Mouse (Mus musculus): ENCODE data around the gene Npff. TPM values are rescaled to one million over a fixed set of nuclear protein-coding genes. Genes with fewer than 3 reads are reported as not detected.

Gene Npff
- polyA plus RNA-seq, 1 experiment from 2014 or later, result 0.63 TPM

- H3K4me2 ChIP-seq, result no peak overlapping the region
Measured at GRCm38 (mm10) chr15:102512010-102512409, 12.7 kb downstream of the Npff start.

GRCm38 (mm10) chr15:102511285-102511833, 13.4 kb downstream of the Npff start:
- no peak overlapping the region for H3K9ac ChIP-seq
- no peak overlapping the region for H3K27ac ChIP-seq (replicated peaks)
- no peak for ATAC-seq (ENCODE audit: insufficient read depth)
- H3K9me3 ChIP-seq (replicated peaks), result no peaks in the 10 kb centered on the region
- H3K27me3 ChIP-seq, result peaks cover 41% of the 10 kb centered on the region
- H3K36me3 ChIP-seq (replicated peaks), result no peaks in the 10 kb centered on the region
- peak overlapping the region; percentile 96; the same call in 1 of the 2 replicates for H3K4me2 ChIP-seq
- no peak overlapping the region for H3K4me3 ChIP-seq (replicated peaks)
- 36% methylated on average over 6 of the region's 6 CpGs for WGBS (ENCODE audit: insufficient replicate concordance)
- H3K4me1 ChIP-seq (replicated peaks), result peaks cover 29% of the 10 kb centered on the region

More at GRCm38 (mm10) chr15:102512010-102512409, 12.7 kb downstream of the Npff start:
- H3K9me3 ChIP-seq (replicated peaks), result no peaks in the 10 kb centered on the region
- no peak overlapping the region for H3K9ac ChIP-seq
- 53% methylated on average over 5 of the region's 5 CpGs for WGBS (ENCODE audit: insufficient replicate concordance)
- H3K27me3 ChIP-seq, result peaks cover 45% of the 10 kb centered on the region
- H3K36me3 ChIP-seq (replicated peaks), result no peaks in the 10 kb centered on the region
- ATAC-seq (ENCODE audit: insufficient read depth), result no peak
- no peak overlapping the region for H3K4me3 ChIP-seq (replicated peaks)
- H3K4me1 ChIP-seq (replicated peaks), result peaks cover 30% of the 10 kb centered on the region
- no peak overlapping the region for H3K27ac ChIP-seq (replicated peaks)

- Histone ChIP-seq H3K4me1 (replicated peaks) (peaks cover 28% of the 10 kb centered on the region), H3K9me3 (replicated peaks) (no peaks in the 10 kb centered on the region), H3K9ac (peak overlapping the region; percentile 47), H3K4me2 (peak overlapping the region; percentile 96), H3K27ac (replicated peaks) (no peak overlapping the region), H3K27me3 (peaks cover 35% of the 10 kb centered on the region), H3K4me3 (replicated peaks) (peak overlapping the region; percentile 63), H3K36me3 (replicated peaks) (no peaks in the 10 kb centered on the region)
- 5% methylated on average over 34 of the region's 34 CpGs for WGBS (ENCODE audit: insufficient replicate concordance)
- ATAC-seq (ENCODE audit: insufficient read depth), result peak; percentile 79
Measured at GRCm38 (mm10) chr15:102510590-102511284, 14.0 kb downstream of the Npff start.

- H3K4me1 ChIP-seq (replicated peaks), result peaks cover 34% of the 10 kb centered on the region
- no peaks in the 10 kb centered on the region for H3K9me3 ChIP-seq (replicated peaks)
- H3K27me3 ChIP-seq, result peaks cover 29% of the 10 kb centered on the region
- H3K4me3 ChIP-seq (replicated peaks), result peak overlapping the region; percentile 63
- H3K36me3 ChIP-seq (replicated peaks), result peaks cover 2% of the 10 kb centered on the region; the same call in 1 of the 2 replicates
- H3K4me2 ChIP-seq, result peak overlapping the region; percentile 96
- WGBS (ENCODE audit: insufficient replicate concordance), result 18% methylated on average over 9 of the region's 9 CpGs
- no peak overlapping the region for H3K27ac ChIP-seq (replicated peaks)
- peak overlapping the region; percentile 47 for H3K9ac ChIP-seq
- ATAC-seq (ENCODE audit: insufficient read depth), result peak; percentile 17
Measured at GRCm38 (mm10) chr15:102510110-102510509, 14.6 kb downstream of the Npff start.

DNA sequence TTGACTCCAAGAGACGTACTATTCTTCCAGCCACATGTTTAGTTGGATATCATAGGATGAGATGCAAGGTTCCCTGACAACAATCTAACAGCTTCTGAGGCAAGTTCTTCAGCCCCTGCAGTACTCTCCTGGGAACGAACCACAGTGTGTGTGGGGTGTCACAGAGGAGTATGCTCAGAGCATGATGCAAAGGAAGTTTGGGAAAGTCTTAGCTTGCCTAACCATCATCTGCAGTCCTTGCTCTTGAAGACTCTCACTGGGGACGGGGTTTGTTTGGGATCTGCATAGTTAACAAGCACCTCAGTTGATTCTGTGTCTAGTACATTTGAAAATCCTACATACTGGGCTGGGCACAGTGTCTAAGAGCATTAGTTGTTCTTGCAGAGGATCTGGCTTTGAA, 16.4 kb downstream of the Npff start:
- ATAC-seq (ENCODE audit: insufficient read depth), result no peak
- H3K9ac ChIP-seq, result no peak overlapping the region
- H3K36me3 ChIP-seq (replicated peaks), result peaks cover 19% of the 10 kb centered on the region
- no peaks in the 10 kb centered on the region for H3K9me3 ChIP-seq (replicated peaks)
- H3K4me2 ChIP-seq, result no peak overlapping the region
- no peak overlapping the region for H3K27ac ChIP-seq (replicated peaks)
- H3K4me3 ChIP-seq (replicated peaks), result no peak overlapping the region
- peaks cover 29% of the 10 kb centered on the region for H3K27me3 ChIP-seq
- H3K4me1 ChIP-seq (replicated peaks), result peaks cover 34% of the 10 kb centered on the region
- 58% methylated on average over 3 of the region's 3 CpGs for WGBS (ENCODE audit: insufficient replicate concordance)

GRCm38 (mm10) chr15:102507561-102507960, 17.2 kb downstream of the Npff start:
- no peak overlapping the region for H3K27ac ChIP-seq (replicated peaks)
- H3K4me2 ChIP-seq, result no peak overlapping the region
- no peak overlapping the region for H3K4me3 ChIP-seq (replicated peaks)
- H3K9ac ChIP-seq, result no peak overlapping the region
- H3K9me3 ChIP-seq (replicated peaks), result no peaks in the 10 kb centered on the region
- peaks cover 40% of the 10 kb centered on the region for H3K4me1 ChIP-seq (replicated peaks)
- ATAC-seq (ENCODE audit: insufficient read depth), result no peak
- peaks cover 27% of the 10 kb centered on the region for H3K36me3 ChIP-seq (replicated peaks)
- peaks cover 29% of the 10 kb centered on the region for H3K27me3 ChIP-seq

GRCm38 (mm10) chr15:102506864-102507263, 17.9 kb downstream of the Npff start:
- WGBS (ENCODE audit: insufficient replicate concordance), result 48% methylated on average over 1 of the region's 1 CpGs
- Histone ChIP-seq H3K36me3 (replicated peaks) (peaks cover 34% of the 10 kb centered on the region), H3K9me3 (replicated peaks) (no peaks in the 10 kb centered on the region), H3K27me3 (peaks cover 23% of the 10 kb centered on the region), H3K4me2 (no peak overlapping the region), H3K4me3 (replicated peaks) (no peak overlapping the region), H3K9ac (no peak overlapping the region), H3K4me1 (replicated peaks) (peaks cover 47% of the 10 kb centered on the region), H3K27ac (replicated peaks) (no peak overlapping the region)
- no peak for ATAC-seq (ENCODE audit: insufficient read depth)

- 25% methylated on average over 2 of the region's 2 CpGs for WGBS (ENCODE audit: insufficient replicate concordance)
- Histone ChIP-seq H3K9me3 (replicated peaks) (no peaks in the 10 kb centered on the region), H3K4me2 (no peak overlapping the region), H3K27ac (replicated peaks) (no peak overlapping the region), H3K4me1 (replicated peaks) (peaks cover 50% of the 10 kb centered on the region), H3K9ac (no peak overlapping the region), H3K27me3 (peaks cover 19% of the 10 kb centered on the region), H3K36me3 (replicated peaks) (peaks cover 38% of the 10 kb centered on the region), H3K4me3 (replicated peaks) (no peak overlapping the region)
- no peak for ATAC-seq (ENCODE audit: insufficient read depth)
Measured at GRCm38 (mm10) chr15:102506464-102506830, 18.3 kb downstream of the Npff start.

GRCm38 (mm10) chr15:102505770-102506463, 18.8 kb downstream of the Npff start:
- 68% methylated on average over 9 of the region's 9 CpGs for WGBS (ENCODE audit: insufficient replicate concordance)
- no peak overlapping the region for H3K4me2 ChIP-seq
- H3K4me3 ChIP-seq (replicated peaks), result no peak overlapping the region
- H3K27me3 ChIP-seq, result peaks cover 14% of the 10 kb centered on the region
- H3K27ac ChIP-seq (replicated peaks), result no peak overlapping the region
- no peak for ATAC-seq (ENCODE audit: insufficient read depth)
- H3K9ac ChIP-seq, result no peak overlapping the region
- peaks cover 47% of the 10 kb centered on the region for H3K4me1 ChIP-seq (replicated peaks)
- no peaks in the 10 kb centered on the region for H3K9me3 ChIP-seq (replicated peaks)
- peaks cover 43% of the 10 kb centered on the region for H3K36me3 ChIP-seq (replicated peaks)

DNA sequence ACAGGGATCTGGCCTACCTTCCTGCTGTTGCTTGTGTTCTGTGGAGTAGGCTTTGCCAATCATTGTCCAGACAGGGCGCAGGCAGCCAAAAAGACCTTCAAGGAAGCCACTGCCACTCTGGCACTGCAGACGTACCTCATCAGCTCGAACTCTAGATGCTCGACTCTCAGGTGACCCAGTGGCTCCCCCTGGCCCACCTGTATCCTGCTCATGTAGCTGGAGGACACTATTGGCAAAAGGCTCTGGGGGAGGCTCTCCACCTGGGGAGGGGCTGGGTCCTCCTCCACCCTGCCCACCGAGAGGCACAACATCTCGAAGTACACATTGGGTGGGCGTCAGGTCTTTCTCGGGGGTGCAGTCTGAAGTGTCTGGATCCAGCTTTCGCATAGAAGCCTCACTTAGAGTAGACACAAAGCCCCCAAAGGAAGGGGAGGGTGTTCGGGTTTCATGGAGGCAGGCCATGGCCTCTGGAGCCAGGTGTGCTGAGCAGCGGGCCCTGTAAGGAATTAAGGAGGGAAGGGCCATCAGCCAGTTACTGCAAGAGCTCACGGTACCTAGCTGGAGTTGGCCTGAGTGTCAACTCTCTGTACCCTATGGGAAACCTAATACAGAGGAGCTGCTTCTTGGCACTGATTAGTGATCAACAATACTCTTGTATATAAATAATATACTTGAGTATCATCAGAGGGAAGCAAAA, 19.5 kb downstream of the Npff start:
- peaks cover 50% of the 10 kb centered on the region for H3K36me3 ChIP-seq (replicated peaks)
- no peaks in the 10 kb centered on the region for H3K9me3 ChIP-seq (replicated peaks)
- H3K4me2 ChIP-seq, result no peak overlapping the region
- 73% methylated on average over 12 of the region's 12 CpGs for WGBS (ENCODE audit: insufficient replicate concordance)
- H3K27me3 ChIP-seq, result peaks cover 7% of the 10 kb centered on the region; the same call in 1 of the 2 replicates
- no peak for ATAC-seq (ENCODE audit: insufficient read depth)
- H3K9ac ChIP-seq, result no peak overlapping the region
- H3K4me3 ChIP-seq (replicated peaks), result no peak overlapping the region
- peaks cover 40% of the 10 kb centered on the region for H3K4me1 ChIP-seq (replicated peaks)
- H3K27ac ChIP-seq (replicated peaks), result no peak overlapping the region

Data from liver, embryonic 15.5 days (tissue).